Mouse (Mus musculus): ENCODE data around the gene C530008M17Rik.

Gene C530008M17Rik

DNA sequence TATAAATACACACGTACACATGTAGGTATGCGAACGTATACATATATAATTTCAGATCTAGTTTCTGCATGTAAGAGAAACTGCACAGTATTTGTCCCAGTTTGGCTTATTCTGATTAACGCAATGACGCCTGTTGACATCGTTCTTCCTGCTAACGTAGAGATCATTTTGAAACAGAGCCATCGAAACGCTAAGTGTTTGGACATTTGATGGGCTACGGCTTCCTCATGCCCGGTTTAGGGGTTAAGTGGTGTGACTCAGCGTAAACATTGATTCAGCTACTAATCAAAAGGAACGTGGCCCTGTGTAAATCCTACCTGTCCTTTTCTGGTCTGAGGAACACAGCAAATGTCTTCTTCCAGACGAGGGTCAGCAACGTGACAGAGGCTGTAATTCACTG is 113.3 kb downstream of the C530008M17Rik start:
- DNase-seq (ENCODE audit: low spot score in 2 of 2), result no peak

GRCm38 (mm10) chr5:76771371-76771770 is 115.1 kb downstream of the C530008M17Rik start:
- no peak for DNase-seq (ENCODE audit: low spot score in 2 of 2)

GRCm38 (mm10) chr5:76772831-76773230 is 116.5 kb downstream of the C530008M17Rik start:
- DNase-seq (ENCODE audit: low spot score in 2 of 2), result no peak

GRCm38 (mm10) chr5:76773492-76774158 is 117.3 kb downstream of the C530008M17Rik start:
- no peak for DNase-seq (ENCODE audit: low spot score in 2 of 2)

- no peak for DNase-seq (ENCODE audit: low spot score in 2 of 2)
Measured at GRCm38 (mm10) chr5:76779094-76779615, 122.8 kb downstream of the C530008M17Rik start.

GRCm38 (mm10) chr5:76781943-76782342 is 125.6 kb downstream of the C530008M17Rik start:
- no peak for DNase-seq (ENCODE audit: low spot score in 2 of 2)

- DNase-seq (ENCODE audit: low spot score in 2 of 2), result no peak
Measured at GRCm38 (mm10) chr5:76782414-76783103, 126.2 kb downstream of the C530008M17Rik start.

GRCm38 (mm10) chr5:76783104-76783441 is 126.8 kb downstream of the C530008M17Rik start:
- no peak for DNase-seq (ENCODE audit: low spot score in 2 of 2)

- DNase-seq (ENCODE audit: low spot score in 2 of 2), result no peak
Measured at GRCm38 (mm10) chr5:76784151-76784723, 127.9 kb downstream of the C530008M17Rik start.

DNA sequence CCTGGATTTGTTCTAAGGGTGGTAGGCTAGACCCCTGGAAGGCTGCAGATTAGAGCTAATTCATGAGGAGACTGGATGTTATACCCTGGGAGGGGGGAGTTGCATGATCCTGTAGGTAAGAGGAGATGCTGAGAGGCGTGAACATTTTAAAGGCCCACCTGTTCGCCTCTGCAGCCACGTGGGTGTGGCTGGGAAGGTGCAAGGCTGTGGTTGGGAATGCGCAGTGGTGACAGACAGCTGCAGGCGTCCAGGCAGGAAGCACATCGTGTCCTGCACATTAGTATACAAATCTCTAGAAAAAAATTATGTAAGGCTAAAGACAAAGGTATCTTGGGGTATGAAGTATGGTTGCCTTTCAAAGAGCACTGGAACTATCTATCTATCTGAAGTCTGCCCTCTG is 128.7 kb downstream of the C530008M17Rik start:
- no peak for DNase-seq (ENCODE audit: low spot score in 2 of 2)

- no peak for DNase-seq (ENCODE audit: low spot score in 2 of 2)
Measured at GRCm38 (mm10) chr5:76789881-76790280, 133.6 kb downstream of the C530008M17Rik start.

GRCm38 (mm10) chr5:76791280-76791679 is 135.0 kb downstream of the C530008M17Rik start:
- DNase-seq (ENCODE audit: low spot score in 2 of 2), result no peak

GRCm38 (mm10) chr5:76792720-76793119 is 136.4 kb downstream of the C530008M17Rik start:
- no peak for DNase-seq (ENCODE audit: low spot score in 2 of 2)

GRCm38 (mm10) chr5:76798043-76798442 is 141.7 kb downstream of the C530008M17Rik start:
- no peak for DNase-seq (ENCODE audit: low spot score in 2 of 2)

DNA sequence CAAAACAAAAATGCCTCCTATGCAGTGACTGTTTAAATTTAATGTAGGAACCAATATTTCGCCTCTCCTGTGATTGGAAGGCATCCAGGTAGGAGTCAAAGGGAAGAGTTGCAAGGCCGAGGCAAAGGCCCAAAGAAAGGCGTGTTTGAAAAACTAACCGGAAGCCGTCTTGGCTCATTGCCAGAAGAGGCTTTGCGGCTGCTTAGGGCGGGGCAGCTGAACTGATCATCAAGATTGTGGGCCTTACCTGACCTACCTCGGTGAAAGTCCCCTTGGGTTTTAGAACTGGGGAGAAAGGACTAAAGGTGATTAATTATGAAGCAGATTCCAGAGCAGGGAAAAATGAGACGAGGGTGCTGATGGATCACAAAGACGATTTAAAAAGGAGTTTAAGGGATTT is 143.2 kb downstream of the C530008M17Rik start:
- DNase-seq (ENCODE audit: low spot score in 2 of 2), result no peak

DNA sequence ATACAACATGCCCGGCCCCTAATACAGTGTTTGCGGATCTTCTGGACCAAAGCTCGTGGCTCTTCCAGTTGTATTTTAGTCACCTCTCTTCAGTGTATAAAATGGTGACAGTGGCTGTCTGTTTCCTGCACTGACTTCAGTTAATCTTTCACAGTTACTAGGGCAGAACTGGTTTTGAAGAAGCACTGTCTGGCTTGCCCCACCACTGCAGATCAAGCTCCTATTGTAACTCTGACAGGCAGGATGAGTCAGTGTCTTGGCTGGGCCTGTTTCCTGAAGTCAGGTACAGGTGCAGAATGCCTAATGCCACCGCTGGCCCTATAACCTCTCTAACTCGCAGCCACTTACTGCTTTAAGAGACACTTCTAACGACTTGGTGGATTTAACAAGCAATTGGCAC is 152.7 kb downstream of the C530008M17Rik start:
- no peak for DNase-seq (ENCODE audit: low spot score in 2 of 2)

DNA sequence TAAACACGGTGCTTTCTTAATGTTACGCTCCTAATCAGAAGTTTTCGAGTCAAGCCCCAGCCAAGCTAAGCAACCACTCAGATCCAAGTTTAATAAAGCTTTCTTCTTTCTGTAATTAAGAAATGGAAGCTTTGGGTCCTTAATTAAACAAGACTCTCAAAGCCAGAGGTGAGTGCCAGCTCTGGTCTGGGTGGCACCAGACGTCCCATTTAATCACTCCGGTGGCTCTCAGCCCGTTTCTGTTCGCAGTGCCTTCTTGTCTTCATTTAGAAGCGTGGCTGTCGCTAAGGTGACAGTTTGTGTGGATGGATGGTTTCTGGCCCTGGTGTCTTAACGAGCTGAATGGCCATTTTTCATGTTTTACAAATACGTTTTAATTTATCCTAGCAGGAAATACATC is 158.7 kb downstream of the C530008M17Rik start:
- DNase-seq (ENCODE audit: low spot score in 2 of 2), result no peak

DNA sequence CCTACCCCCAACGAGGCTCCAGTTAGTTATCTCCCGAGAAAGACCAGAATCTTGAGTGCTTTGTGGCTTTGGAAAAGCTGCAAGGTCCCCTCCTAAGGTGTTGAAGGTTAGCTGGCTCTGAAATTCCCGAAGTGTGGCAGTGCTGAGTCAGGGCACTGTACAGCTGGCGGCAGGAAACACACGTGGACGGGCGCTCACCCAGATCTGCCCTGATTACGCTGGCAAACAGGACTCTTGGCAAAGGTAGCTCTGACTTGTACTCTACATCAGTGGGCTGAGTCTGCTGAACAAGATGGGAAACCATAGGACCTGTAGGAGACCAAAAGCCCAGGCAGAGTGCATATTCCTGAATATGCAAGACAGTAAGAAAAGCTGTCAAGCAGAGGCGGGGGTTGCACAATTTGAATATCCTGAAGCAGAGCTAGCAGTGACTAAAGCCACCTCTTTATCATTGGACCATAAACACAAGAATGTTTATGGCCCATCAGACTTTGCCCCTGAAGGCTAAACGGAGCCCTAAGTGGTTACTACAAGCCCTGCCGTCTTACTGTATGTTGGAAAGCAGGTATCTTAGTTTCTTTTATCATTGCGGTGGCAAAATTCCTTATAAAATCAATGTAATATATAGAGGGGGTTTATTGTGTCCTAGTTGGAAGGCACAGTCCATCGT is 159.6 kb downstream of the C530008M17Rik start:
- DNase-seq (ENCODE audit: low spot score in 2 of 2), result no peak

DNA sequence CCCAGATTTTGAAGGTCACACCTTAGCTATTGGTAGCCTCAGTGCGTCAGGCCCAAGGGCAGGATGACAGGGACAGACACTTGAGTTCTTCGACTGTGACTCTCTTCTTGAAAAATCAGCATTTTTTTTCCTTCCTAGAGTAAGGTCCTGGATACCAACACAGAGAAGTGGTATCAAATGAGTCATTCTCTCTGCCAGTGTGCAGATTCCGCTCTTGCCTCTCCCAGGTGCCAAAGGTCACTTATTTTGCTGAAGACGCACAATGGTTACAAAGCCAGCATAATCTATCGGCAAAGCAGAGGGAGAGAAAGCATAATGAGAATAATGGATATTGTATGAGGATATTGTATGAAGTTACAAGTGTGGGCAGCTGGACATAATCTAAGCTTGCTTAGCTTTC is 160.4 kb downstream of the C530008M17Rik start:
- DNase-seq (ENCODE audit: low spot score in 2 of 2), result no peak

DNA sequence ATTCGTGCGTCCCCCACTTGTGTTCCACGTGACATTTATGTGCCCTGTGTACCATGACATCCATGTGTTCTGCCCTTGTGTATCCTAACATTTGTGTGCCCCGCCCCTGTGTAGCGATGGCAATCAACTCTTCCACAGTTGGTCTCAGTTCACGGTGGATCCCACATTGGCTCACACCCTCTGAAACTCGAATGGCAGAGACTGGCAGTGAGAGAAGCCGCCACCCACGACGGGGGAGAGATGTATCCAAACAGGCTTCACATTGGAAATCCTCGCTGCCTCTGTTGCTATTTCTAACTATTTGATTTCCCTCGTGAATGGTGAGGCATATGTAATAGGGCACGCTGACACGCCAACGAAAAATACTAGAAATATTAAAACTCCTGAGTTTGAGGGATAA is 161.4 kb downstream of the C530008M17Rik start:
- no peak for DNase-seq (ENCODE audit: low spot score in 2 of 2)

- no peak for DNase-seq (ENCODE audit: low spot score in 2 of 2)
Measured at GRCm38 (mm10) chr5:76818807-76819206, 162.5 kb downstream of the C530008M17Rik start.

DNA sequence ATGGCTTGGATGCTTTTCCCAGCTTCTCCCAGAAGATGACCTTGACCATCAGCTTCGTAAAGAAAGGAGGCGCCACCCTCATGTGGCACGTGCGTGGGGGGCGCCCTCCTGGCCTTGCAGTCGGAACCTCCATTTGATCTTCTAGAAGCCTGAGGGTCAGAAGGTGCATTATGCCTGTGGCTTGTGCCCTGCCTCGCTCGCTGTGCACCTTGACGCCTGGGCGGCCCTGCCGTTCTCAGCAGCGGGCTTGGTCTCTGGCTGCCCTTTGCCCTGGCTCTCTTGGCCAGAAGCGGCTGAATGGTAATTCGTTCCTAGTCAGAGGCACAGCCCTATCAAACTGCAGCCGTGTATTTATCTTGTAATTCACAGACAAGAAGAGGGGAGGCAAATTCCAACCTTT is 165.8 kb downstream of the C530008M17Rik start:
- DNase-seq (ENCODE audit: low spot score in 2 of 2), result no peak

Measured in frontal cortex, postnatal 25 days (tissue).